Mouse (Mus musculus): ENCODE results near the gene Ttc17.
"Not testable (repeated sequence)": the region's sequence is repeated elsewhere in the genome, so short reads cannot be mapped to it uniquely, and the experiment has no call there.

Gene Ttc17

DNA sequence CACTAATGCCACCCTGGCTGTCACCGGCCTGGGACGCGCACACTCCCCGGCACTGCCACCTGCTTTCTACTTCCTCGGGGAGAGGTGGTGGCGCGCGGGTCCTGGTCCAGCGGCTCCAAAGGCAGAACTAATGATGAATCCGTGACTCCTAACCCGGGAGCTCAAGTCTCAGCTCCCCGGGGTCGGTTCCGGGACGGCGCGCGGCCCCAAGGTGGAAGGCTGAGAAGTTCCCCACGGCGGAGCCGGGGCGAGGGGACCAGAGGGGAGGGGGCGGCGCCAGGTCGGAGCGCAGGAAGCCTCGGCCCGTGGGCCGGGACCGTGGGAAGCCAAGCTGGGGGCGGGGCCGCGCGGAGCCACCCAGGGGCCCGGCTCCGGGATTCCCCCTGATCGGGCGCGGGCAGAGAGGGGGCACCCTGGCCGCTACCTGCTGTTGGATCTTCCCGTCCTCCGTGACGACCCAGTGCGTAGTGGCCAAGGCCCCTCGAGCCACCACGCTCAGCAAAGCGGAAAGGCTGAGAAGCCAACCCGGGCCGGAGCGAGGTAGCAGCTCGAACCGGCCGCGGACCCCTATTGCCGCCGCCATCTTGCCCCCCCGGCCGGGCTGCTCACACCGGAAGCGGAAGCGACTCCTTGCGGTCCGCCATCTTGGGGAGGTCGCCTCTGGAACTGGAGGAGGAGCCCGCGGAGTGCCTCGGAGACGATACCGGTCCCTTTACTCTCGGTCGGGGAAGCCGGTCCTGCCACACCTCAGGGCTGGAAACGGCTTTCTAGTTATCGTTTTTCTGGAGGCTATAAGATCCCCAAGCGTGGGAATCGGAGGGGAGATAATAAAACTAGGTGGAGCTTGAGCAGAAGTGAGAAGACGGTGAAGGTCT lies at the start of gene Ttc17:
Gene Ttc17, minus strand, starts transcription at position 607 of the 875 bp plus-strand sequence.
- peak; percentile 77 to 81 for DNase-seq (ENCODE audit: low spot score in 2 of 2)

- no peak for DNase-seq (ENCODE audit: low spot score in 2 of 2)
These were observed 43.2 kb upstream of the Ttc17 start for GRCm38 (mm10) chr2:94449643-94450042.

GRCm38 (mm10) chr2:94436952-94437351 lies 30.5 kb upstream of the Ttc17 start:
- no peak for DNase-seq (ENCODE audit: low spot score in 2 of 2)

DNA sequence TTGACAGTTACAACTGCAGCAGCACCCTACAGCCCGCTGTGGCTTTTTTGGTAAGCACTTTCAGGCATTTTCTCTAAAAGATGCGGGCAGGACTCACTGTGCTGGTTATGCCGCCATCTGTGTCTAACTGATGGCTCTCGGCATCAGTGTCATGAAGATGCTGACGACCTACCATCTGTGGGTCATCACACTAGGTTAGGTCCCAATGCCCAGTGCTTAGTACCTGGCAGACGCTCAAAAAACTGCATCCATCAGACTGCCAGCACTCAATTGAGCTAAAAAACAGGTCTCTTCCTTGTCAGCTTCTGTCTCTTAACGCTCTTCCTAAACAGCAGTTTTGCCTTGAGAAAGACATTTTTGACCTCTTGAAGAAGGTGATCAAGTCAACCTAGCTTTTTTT lies 29.0 kb upstream of the Ttc17 start:
- no peak for DNase-seq (ENCODE audit: low spot score in 2 of 2)

DNA sequence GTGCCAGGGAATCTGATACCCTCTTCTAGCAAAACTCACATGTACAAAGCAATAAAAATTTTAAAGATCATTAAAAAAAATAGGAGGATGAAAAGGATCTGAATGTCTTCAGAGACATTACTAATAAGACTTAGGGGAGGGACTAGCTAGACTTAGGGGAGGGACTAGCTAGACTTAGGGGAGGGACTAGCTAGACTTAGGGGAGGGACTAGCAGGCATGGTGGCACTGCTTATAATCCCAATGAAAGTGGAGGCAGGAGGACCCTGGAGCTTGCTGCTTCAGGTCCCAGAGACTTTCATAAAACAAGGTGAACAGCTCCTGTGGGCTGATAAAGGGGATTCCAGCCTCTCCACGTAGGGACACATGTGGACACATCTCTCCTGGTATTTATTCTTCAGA lies 28.3 kb upstream of the Ttc17 start:
- DNase-seq (ENCODE audit: low spot score in 2 of 2): no peak

DNA sequence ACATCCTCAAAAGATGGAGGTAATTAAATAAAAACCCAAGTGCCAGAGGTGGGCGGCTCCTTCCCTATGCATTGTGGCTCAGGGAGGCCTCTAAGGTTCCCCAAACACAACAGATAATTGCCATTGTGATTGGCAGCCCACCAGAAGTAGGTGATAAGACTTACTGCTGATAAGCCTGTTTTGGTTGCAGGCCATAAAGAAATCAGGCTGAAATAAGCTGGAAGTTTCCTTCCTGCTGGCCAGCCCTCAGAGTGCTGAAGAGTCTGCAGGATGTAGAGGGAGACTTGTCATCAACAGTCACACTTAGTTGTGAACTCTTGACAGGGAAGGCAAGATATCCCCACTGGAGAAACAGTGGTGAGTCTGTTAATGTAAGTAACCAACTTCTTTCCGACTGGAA lies 25.7 kb upstream of the Ttc17 start:
- no peak for DNase-seq (ENCODE audit: low spot score in 2 of 2)

- DNase-seq (ENCODE audit: low spot score in 2 of 2): no peak
These were observed 22.0 kb upstream of the Ttc17 start for GRCm38 (mm10) chr2:94428456-94428855.

DNA sequence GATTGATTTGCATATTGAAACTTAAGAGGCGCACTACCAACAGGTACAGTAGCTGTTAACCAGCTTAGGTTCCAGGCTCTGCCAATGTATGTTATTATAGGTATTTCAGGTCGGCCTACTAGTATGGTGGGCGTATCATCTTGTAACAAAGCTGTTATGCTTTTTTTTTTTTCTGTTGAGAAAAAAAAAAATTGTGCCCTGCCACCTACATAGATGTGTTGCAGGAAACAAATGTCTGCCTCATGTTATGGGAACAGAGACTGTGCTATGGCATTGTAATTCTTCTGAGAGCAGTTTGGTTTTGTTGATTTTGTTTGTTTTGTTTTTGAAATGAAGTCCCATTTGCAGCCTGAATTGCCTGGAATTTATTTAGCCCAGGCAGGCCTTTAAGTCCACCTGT lies 952 bp upstream of the Ttc17 start:
- no peak for DNase-seq (ENCODE audit: low spot score in 2 of 2)

DNA sequence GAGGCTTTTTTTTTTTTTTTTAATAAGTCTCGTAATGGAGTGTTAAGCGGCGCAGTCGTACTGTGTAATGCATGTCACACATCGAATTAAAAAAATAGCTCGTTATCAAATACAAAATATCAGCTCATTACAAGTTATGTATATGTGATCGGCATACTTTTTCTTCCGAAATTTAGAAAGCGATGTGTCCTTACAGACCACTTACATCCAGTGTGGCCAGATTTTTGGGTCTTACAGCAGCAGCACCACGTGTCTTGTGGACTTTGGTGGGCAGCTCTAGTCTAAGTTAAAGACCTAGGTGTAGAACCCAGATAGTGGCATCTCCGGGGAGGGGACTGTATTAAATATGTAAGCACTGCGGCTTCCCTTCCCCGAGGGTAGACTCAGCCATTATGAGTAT lies 532 bp upstream of the Ttc17 start:
- no peak for DNase-seq (ENCODE audit: low spot score in 2 of 2)

DNA sequence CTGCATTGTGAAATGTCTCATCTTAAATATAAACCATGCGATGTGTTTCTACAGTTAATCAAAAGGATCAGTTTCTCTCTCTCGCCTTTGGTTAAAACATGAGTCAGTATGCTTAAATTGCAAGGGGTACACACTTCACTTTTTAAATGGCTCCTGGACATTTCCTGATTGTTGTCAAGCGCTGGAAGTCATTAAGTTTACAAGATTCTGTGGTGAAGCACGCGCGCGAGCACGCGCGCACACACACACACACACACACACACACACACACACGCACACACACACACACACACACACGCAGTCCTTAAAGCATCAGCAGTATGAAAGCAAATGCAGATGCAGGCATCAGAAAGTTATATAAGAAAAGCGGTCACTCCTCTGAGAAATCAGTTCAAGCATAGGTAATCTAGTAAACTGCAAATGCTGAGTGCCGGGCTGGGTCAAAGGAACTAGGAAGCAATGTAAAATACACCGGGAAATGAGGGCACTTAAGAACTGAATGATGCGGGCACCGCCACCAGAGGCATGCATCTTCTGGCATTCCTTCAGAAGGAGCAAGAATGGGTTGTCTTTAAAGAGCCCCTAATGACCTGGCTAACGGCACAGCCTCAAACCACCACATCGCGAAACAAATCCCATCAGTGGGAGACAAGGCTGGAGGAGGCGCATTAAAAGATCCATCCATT lies 949 bp downstream of the Ttc17 start:
- DNase-seq (ENCODE audit: low spot score in 2 of 2): peak in 1 of 2 experiments; percentile 9

- no peak for DNase-seq (ENCODE audit: low spot score in 2 of 2)
These were observed 1.8 kb downstream of the Ttc17 start for GRCm38 (mm10) chr2:94404512-94405240.

DNA sequence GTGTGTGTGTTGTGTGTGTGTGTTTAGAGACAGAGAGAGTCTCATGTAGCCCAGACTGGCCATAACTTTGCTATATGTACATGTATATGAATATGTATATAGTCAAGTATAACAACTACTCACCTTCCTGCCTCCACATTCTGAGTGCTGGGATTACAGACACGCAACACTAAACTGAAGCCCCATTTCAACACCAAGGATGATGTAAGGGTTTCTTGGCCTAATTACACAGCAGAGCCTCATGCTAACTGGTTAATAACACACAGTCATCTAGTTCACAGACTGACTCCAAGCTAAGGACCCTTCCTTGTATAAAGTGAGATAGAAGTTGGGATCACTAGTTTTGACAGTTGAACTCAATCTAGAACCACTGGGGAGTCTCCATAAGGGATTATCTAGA lies 3.9 kb downstream of the Ttc17 start:
- no peak for DNase-seq (ENCODE audit: low spot score in 2 of 2)

GRCm38 (mm10) chr2:94402096-94402495 lies 4.4 kb downstream of the Ttc17 start:
- DNase-seq (ENCODE audit: low spot score in 2 of 2): no peak

GRCm38 (mm10) chr2:94401006-94401405 lies 5.5 kb downstream of the Ttc17 start:
- DNase-seq (ENCODE audit: low spot score in 2 of 2): no peak

DNA sequence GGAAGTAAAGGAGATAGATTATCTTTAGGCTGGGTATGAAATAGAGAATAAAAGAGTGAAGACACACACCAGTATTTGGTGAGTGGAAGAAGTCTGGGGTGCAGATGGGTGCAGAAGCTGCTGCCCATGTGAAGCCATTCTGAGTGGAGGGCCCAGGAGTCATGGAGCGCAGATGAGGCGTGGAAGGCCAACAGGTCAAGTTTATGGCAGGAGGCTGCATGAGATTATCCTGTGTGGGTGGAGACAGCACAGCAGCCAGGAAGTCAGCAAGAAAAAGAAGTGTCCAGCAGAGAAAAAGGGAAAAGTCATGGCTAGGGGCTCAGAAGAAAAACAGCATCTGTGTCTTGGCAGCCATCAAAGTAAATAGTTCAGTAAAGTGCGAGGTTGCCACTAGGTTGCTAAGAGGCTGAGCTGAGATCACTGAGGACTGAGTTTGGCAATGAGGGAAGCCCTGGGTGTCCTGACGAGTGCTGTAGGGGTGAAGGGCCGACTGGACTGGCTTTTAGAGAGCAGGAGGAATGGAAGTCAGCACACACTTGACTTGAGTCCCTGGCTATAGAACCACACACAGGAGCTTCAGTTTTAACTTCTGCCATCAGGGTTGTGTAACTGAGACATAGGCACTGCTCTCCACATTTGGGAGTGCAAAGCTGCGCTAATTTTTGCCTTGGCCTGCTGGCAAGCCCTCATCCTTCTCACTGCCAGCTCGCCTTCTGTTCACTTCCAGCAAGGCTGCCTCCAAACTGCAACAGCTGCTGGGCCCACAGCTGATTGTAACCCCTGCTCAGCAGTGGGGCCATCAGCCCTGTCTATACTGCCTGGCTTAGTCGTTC lies 8.1 kb downstream of the Ttc17 start:
- peak; percentile 37 to 70 for DNase-seq (ENCODE audit: low spot score in 2 of 2)

DNA sequence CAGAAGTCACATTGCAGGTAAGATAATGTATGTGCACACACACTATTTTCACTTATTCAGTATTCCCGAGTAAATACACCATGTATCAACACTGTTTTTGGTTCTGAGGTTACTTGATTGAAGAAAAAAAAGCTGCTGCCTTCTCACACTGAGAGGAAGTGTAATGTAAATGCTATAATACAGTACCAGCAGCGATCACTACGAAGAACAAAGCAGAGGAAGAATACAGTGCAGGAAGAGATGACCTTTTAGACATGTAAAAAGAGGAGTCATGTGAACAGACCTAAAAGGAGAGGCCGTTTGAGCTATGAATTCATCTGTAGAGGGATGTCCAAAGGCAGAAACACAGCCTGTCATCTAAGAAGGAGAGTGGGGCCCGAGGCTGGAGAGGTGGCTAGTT lies 9.0 kb downstream of the Ttc17 start:
- no peak for DNase-seq (ENCODE audit: low spot score in 2 of 2)

DNA sequence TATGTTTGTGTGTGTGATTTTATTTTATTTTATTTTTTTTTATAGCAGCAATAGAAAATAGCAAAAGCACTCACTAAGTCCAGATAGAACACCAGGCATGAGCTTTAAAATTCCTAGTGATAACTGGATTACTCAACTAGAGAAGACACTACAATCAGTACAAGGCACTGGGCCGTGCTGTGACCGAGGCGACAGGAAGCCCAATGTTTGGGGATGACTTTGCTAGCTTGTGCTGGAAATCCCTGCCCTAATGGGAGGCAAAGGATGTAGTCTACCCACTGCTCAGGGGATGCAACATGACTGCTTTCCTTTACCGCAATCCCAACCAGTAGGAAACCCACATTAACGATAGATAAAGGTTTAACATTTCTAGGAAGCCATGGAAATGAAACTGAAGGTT lies 10.2 kb downstream of the Ttc17 start:
- DNase-seq (ENCODE audit: low spot score in 2 of 2): no peak

GRCm38 (mm10) chr2:94391127-94391526 lies 15.4 kb downstream of the Ttc17 start:
- DNase-seq (ENCODE audit: low spot score in 2 of 2): not testable (repeated sequence)

- no peak for DNase-seq (ENCODE audit: low spot score in 2 of 2)
These were observed 17.5 kb downstream of the Ttc17 start for GRCm38 (mm10) chr2:94389000-94389399.

- DNase-seq (ENCODE audit: low spot score in 2 of 2): no peak
These were observed 18.6 kb downstream of the Ttc17 start for GRCm38 (mm10) chr2:94387846-94388245.

DNA sequence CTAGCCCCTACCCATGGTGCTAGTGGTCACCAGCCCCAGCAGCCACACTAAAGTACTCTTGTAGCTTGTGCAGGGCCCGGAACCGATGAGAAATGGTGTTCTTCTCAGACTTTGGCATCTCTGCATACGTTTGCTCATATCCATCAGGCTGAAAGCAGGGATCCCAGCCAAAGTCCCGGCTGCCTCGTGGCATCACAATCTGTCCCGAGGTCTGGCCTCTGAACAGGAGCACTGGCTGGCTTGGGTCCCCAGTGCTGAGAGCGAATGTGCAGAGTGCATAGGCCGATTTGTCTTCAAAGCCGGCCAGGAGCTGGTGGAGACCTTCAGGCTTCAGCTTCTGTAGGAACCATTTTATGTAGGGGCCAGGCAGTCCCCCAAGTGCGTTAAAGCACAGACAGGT lies 22.0 kb downstream of the Ttc17 start:
- DNase-seq (ENCODE audit: low spot score in 2 of 2): not testable (repeated sequence)

All from right cerebral cortex, postnatal 36 days (tissue).